Mouse (Mus musculus) stomach, postnatal 0 days (tissue): ENCODE data around the gene Olfr1416.
"Not testable (repeated sequence)": the region's sequence is repeated elsewhere in the genome, so short reads cannot be mapped to it uniquely, and the experiment has no call there.

Experiments used
- CTCF ChIP-seq: IDR thresholded peaks from 2 replicates; pipeline ENCODE4 v1.5.1; 2016; ENCODE audit warnings: antibody characterized with exemption, low read depth, mild to moderate bottlenecking, moderate library complexity
- EP300 ChIP-seq: optimal IDR thresholded peaks from 2 replicates; pipeline ENCODE3; 2016; ENCODE audit warnings: antibody characterized with exemption

- not testable (repeated sequence) for TF ChIP-seq CTCF, EP300
Measured at GRCm38 (mm10) chr1:92511646-92512045, 26.7 kb upstream of the Olfr1416 start.
